Mouse (Mus musculus): ENCODE results near the gene Gpr68. TPM values are rescaled to one million over a fixed set of nuclear protein-coding genes. Genes with fewer than 3 reads are reported as not detected.

Gpr68 gene
- polyA plus RNA-seq, 1 experiment from 2014 or later: 0.46 TPM

DNA sequence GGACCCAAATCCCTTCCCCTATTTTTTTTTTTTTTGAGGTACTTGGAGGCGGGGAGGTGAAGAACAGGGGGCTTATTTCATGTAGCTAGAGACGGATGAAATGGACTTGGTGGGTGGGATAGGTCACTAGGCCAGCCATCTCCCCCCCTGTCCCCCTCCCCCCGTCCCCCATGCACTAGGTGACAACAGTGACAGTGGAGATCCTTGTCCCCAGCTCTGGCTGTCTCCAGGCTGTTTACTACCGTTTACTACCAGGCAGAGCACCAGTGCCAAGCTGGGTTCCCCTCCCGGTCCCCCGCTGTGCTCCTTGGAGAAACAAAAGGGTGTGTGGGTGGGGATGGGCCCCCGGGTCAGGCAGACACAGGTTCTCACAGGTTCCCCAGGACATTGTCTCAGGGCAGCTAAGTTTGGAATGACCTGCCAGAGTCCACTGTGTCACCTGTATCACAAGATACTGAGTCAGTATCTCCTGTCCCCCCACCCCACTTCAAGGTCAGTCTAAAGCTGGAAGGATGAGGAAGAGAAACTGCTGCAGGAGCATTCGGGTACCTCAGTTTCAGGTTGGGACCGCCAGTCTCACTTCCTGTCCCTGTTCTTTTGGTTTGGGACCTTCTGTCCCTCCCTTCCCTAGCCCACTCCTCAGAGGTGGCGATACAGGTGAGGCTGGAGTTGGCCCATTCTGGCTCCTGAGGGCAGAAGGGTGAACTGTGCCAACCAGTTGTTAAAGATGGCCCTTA lies 468 bp upstream of the Gpr68 start:
- 26% methylated on average over 10 of the region's 10 CpGs for WGBS
- H3K4me3 ChIP-seq (ENCODE audit: low read depth, low read length): peak overlapping the region; percentile 35
- 0 out of 2 replicates have a peak, but pooled peaks cover 7% of the 10 kb centered on the region for H3K4me1 ChIP-seq (ENCODE audit: control insufficient read depth, insufficient read depth, low read length)
- peak overlapping the region; percentile 36; the same call in 1 of the 2 replicates for H3K9ac ChIP-seq (replicated peaks; ENCODE audit: low read depth, low read length)
- H3K27me3 ChIP-seq (ENCODE audit: control insufficient read depth, insufficient read depth, low read length): peaks cover 5% of the 10 kb centered on the region; the same call in 1 of the 2 replicates
- no peaks in the 10 kb centered on the region; the same call in 1 of the 2 replicates for H3K36me3 ChIP-seq (ENCODE audit: control insufficient read depth, insufficient read depth, low read length)
- ATAC-seq (ENCODE audit: insufficient number of reproducible peaks, insufficient read depth, low FRiP score, low read depth): no peak
- peak overlapping the region; percentile 89 for H3K4me2 ChIP-seq (replicated peaks; ENCODE audit: low read depth, low read length)
- no peak overlapping the region for H3K27ac ChIP-seq (ENCODE audit: low read length)
- H3K9me3 ChIP-seq (ENCODE audit: control insufficient read depth, low read depth, low read length): no peaks in the 10 kb centered on the region

GRCm38 (mm10) chr12:100906861-100907260 lies 1.1 kb downstream of the Gpr68 start:
- Histone ChIP-seq H3K4me3 (ENCODE audit: low read depth, low read length) (no peak overlapping the region), H3K9ac (replicated peaks; ENCODE audit: low read depth, low read length) (no peak overlapping the region), H3K27ac (ENCODE audit: low read length) (no peak overlapping the region), H3K4me2 (replicated peaks; ENCODE audit: low read depth, low read length) (no peak overlapping the region), H3K27me3 (ENCODE audit: control insufficient read depth, insufficient read depth, low read length) (peaks cover 5% of the 10 kb centered on the region; the same call in 1 of the 2 replicates), H3K4me1 (ENCODE audit: control insufficient read depth, insufficient read depth, low read length) (0 out of 2 replicates have a peak, but pooled peaks cover 7% of the 10 kb centered on the region), H3K36me3 (ENCODE audit: control insufficient read depth, insufficient read depth, low read length) (no peaks in the 10 kb centered on the region), H3K9me3 (ENCODE audit: control insufficient read depth, low read depth, low read length) (no peaks in the 10 kb centered on the region)
- 79% methylated on average over 5 of the region's 5 CpGs for WGBS
- ATAC-seq (ENCODE audit: insufficient number of reproducible peaks, insufficient read depth, low FRiP score, low read depth): no peak

DNA sequence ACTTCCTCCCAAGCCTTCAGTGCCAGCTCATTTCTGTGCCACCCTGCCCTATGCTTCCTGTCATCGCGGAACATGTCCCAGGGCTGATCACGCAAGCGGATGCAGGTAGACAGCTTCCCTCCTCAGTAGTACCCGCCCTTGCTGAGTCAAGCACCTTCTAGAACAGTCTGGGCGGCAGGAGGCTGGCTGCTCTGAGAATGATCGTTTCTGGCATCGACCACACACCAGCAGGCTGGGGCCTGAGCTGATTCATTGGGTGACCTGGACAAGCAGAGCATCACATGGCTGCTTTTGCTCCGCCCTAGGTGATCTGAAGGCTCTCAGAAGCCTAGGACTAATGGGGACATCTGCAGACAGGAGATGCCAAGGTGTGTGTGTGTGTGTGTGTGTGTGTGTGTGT lies 4.2 kb downstream of the Gpr68 start:
- no peak for ATAC-seq (ENCODE audit: insufficient number of reproducible peaks, insufficient read depth, low FRiP score, low read depth)
- Histone ChIP-seq H3K4me3 (ENCODE audit: low read depth, low read length) (no peak overlapping the region), H3K27ac (ENCODE audit: low read length) (no peak overlapping the region), H3K9me3 (ENCODE audit: control insufficient read depth, low read depth, low read length) (no peaks in the 10 kb centered on the region), H3K9ac (replicated peaks; ENCODE audit: low read depth, low read length) (no peak overlapping the region), H3K27me3 (ENCODE audit: control insufficient read depth, insufficient read depth, low read length) (peaks cover 13% of the 10 kb centered on the region; the same call in 1 of the 2 replicates), H3K36me3 (ENCODE audit: control insufficient read depth, insufficient read depth, low read length) (no peaks in the 10 kb centered on the region), H3K4me2 (replicated peaks; ENCODE audit: low read depth, low read length) (no peak overlapping the region), H3K4me1 (ENCODE audit: control insufficient read depth, insufficient read depth, low read length) (peaks cover 7% of the 10 kb centered on the region; the same call in 1 of the 2 replicates)
- WGBS: 83% methylated on average over 9 of the region's 9 CpGs

DNA sequence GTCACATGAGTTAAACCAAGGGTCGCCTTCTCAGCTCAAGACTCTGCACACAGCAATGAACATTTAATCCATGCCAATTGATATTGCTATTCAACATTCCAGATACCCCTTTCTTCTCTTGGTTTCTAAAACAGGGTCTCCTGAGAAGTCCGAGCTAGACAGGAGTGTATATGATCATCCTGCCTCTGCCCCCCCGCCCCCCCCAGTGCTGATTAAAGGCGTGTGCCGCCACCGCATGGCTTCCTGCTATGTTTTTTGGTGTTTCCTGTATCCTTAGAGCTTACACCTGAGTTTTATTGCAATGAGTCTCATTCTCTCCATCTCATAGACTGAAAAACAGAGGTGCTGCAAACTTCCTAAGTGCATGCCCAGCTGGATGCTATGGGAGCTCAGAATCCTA lies 6.6 kb downstream of the Gpr68 start:
- H3K9me3 ChIP-seq (ENCODE audit: control insufficient read depth, low read depth, low read length): no peaks in the 10 kb centered on the region
- H3K4me2 ChIP-seq (replicated peaks; ENCODE audit: low read depth, low read length): no peak overlapping the region
- H3K4me3 ChIP-seq (ENCODE audit: low read depth, low read length): no peak overlapping the region
- no peak overlapping the region for H3K27ac ChIP-seq (ENCODE audit: low read length)
- H3K36me3 ChIP-seq (ENCODE audit: control insufficient read depth, insufficient read depth, low read length): no peaks in the 10 kb centered on the region
- H3K27me3 ChIP-seq (ENCODE audit: control insufficient read depth, insufficient read depth, low read length): peaks cover 20% of the 10 kb centered on the region
- ATAC-seq (ENCODE audit: insufficient number of reproducible peaks, insufficient read depth, low FRiP score, low read depth): no peak
- no peak overlapping the region for H3K9ac ChIP-seq (replicated peaks; ENCODE audit: low read depth, low read length)
- 73% methylated on average over 6 of the region's 6 CpGs for WGBS
- H3K4me1 ChIP-seq (ENCODE audit: control insufficient read depth, insufficient read depth, low read length): no peaks in the 10 kb centered on the region; the same call in 1 of the 2 replicates

GRCm38 (mm10) chr12:100900901-100901300 lies 7.1 kb downstream of the Gpr68 start:
- H3K9ac ChIP-seq (replicated peaks; ENCODE audit: low read depth, low read length): no peak overlapping the region
- H3K4me1 ChIP-seq (ENCODE audit: control insufficient read depth, insufficient read depth, low read length): no peaks in the 10 kb centered on the region; the same call in 1 of the 2 replicates
- no peak for ATAC-seq (ENCODE audit: insufficient number of reproducible peaks, insufficient read depth, low FRiP score, low read depth)
- no peaks in the 10 kb centered on the region for H3K9me3 ChIP-seq (ENCODE audit: control insufficient read depth, low read depth, low read length)
- H3K4me3 ChIP-seq (ENCODE audit: low read depth, low read length): no peak overlapping the region
- H3K4me2 ChIP-seq (replicated peaks; ENCODE audit: low read depth, low read length): no peak overlapping the region
- H3K27ac ChIP-seq (ENCODE audit: low read length): no peak overlapping the region
- peaks cover 20% of the 10 kb centered on the region for H3K27me3 ChIP-seq (ENCODE audit: control insufficient read depth, insufficient read depth, low read length)
- WGBS: 64% methylated on average over 6 of the region's 6 CpGs
- H3K36me3 ChIP-seq (ENCODE audit: control insufficient read depth, insufficient read depth, low read length): no peaks in the 10 kb centered on the region

DNA sequence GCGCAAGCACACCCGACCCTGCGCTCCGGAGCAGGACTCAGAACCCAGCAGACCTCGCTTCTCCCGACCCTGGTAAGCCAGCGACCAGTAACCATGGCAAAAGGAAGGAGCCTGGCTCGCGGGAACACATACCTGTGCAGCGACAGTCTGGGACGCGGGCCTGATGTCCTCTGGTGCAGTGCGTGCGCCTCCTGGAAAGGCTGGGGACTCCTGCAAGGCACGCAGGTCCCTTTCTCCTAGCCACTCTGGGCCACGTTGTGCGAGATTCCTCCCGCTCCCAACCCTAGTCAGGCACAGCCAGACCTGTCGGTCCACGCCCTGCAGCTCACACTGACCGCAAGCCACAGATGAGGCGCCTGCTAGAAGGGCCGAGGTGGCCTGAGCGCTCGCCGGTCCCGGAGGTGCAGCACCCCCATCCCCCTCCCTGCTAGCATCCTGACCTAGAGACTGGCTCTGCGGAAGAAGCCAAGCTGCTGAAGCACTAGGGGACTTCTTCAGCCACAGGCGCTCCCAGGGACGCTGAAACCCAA lies 8.8 kb downstream of the Gpr68 start:
- no peak overlapping the region for H3K9ac ChIP-seq (replicated peaks; ENCODE audit: low read depth, low read length)
- peak; percentile 51; the same call in 1 of the 2 replicates for ATAC-seq (ENCODE audit: insufficient number of reproducible peaks, insufficient read depth, low FRiP score, low read depth)
- H3K9me3 ChIP-seq (ENCODE audit: control insufficient read depth, low read depth, low read length): no peaks in the 10 kb centered on the region
- H3K4me1 ChIP-seq (ENCODE audit: control insufficient read depth, insufficient read depth, low read length): no peaks in the 10 kb centered on the region; the same call in 1 of the 2 replicates
- H3K4me3 ChIP-seq (ENCODE audit: low read depth, low read length): peak overlapping the region; percentile 16
- peaks cover 20% of the 10 kb centered on the region for H3K27me3 ChIP-seq (ENCODE audit: control insufficient read depth, insufficient read depth, low read length)
- 3% methylated on average over 30 of the region's 30 CpGs for WGBS
- no peak overlapping the region for H3K27ac ChIP-seq (ENCODE audit: low read length)
- H3K36me3 ChIP-seq (ENCODE audit: control insufficient read depth, insufficient read depth, low read length): no peaks in the 10 kb centered on the region
- peak overlapping the region; percentile 41 for H3K4me2 ChIP-seq (replicated peaks; ENCODE audit: low read depth, low read length)

- peaks cover 20% of the 10 kb centered on the region for H3K27me3 ChIP-seq (ENCODE audit: control insufficient read depth, insufficient read depth, low read length)
- H3K4me3 ChIP-seq (ENCODE audit: low read depth, low read length): 0 out of 2 replicates have a peak overlapping the region, but pooled peaks have one; percentile 16
- no peaks in the 10 kb centered on the region for H3K36me3 ChIP-seq (ENCODE audit: control insufficient read depth, insufficient read depth, low read length)
- H3K9me3 ChIP-seq (ENCODE audit: control insufficient read depth, low read depth, low read length): no peaks in the 10 kb centered on the region
- no peaks in the 10 kb centered on the region; the same call in 1 of the 2 replicates for H3K4me1 ChIP-seq (ENCODE audit: control insufficient read depth, insufficient read depth, low read length)
- no peak overlapping the region for H3K9ac ChIP-seq (replicated peaks; ENCODE audit: low read depth, low read length)
- no peak overlapping the region for H3K4me2 ChIP-seq (replicated peaks; ENCODE audit: low read depth, low read length)
- WGBS: 26% methylated on average over 12 of the region's 12 CpGs
- ATAC-seq (ENCODE audit: insufficient number of reproducible peaks, insufficient read depth, low FRiP score, low read depth): no peak
- H3K27ac ChIP-seq (ENCODE audit: low read length): no peak overlapping the region
Observed at GRCm38 (mm10) chr12:100897736-100898650, 10.0 kb downstream of the Gpr68 start.

DNA sequence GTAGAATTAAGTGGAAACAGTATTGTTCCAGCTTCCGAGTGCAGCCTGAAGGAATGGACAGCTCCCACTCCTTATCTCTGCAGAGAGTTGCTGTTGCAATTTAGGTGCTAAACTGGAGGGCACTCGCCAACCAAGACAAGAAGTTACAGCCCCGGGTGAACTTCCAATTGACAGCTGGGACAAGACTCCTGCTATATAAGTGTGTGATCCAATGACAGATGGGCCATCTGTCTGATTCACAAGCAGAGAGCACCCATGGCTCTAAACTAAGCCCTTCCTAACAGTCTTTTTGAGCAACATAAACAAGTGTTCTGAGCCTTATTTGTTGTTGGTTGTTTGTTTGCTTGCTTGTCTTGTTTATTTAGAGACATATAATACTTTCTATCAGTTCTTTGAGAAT lies 11.3 kb downstream of the Gpr68 start:
- Histone ChIP-seq H3K27me3 (ENCODE audit: control insufficient read depth, insufficient read depth, low read length) (peaks cover 20% of the 10 kb centered on the region), H3K9me3 (ENCODE audit: control insufficient read depth, low read depth, low read length) (no peaks in the 10 kb centered on the region), H3K36me3 (ENCODE audit: control insufficient read depth, insufficient read depth, low read length) (no peaks in the 10 kb centered on the region), H3K9ac (replicated peaks; ENCODE audit: low read depth, low read length) (no peak overlapping the region), H3K27ac (ENCODE audit: low read length) (no peak overlapping the region), H3K4me2 (replicated peaks; ENCODE audit: low read depth, low read length) (no peak overlapping the region), H3K4me3 (ENCODE audit: low read depth, low read length) (no peak overlapping the region), H3K4me1 (ENCODE audit: control insufficient read depth, insufficient read depth, low read length) (no peaks in the 10 kb centered on the region; the same call in 1 of the 2 replicates)
- ATAC-seq (ENCODE audit: insufficient number of reproducible peaks, insufficient read depth, low FRiP score, low read depth): no peak
- 14% methylated on average over 3 of the region's 3 CpGs for WGBS
